In the genomic region with DNA sequence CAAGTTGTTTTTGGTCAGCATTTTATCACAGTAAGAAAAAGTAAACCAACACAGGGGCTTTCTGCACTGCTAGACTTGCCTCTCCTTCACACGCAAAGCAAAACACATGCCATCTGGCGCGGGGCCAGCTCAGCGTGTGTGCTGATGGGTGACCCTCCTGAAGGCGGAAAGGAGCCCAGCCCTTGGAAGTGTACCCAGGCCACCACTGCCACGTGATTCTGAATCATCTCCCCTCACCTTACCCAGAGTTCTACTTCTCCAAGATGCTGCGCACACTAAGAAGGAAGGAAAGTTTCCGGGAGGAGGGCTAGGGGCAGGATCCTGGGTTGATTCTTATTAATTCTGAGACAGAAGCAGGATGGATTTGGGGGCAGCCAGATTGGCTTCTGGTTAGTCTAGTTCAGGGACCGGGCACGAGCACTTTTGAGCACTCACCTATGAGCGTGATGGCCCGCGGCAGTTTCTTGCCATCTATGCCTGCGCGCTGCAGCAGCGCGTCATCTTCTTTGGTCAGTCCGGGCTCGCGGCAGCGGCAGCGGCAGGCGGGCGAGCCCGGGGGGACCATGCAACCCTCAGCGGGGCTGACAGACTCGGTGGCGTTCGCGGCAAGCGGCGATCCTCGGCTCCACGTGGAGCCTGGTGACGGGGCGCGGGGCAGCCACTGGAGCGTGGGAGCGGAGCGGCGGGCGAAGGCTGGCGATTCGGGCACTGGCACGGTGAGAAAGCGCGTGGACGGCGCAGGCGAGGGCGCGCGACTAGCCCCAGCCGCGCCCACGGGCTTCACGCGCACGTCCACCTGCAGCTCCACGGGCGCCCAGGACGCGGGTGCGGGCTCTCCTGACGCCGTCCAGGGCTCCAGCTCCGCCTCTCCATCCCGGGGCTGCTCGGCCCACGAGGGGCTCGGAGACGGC, we compare ENCODE assay signal across 8 mouse cellular contexts. TPM values are rescaled to one million over a fixed set of nuclear protein-coding genes. Genes with fewer than 3 reads are reported as not detected.
DNase-seq lines count a peak whose midpoint lies in the region; ATAC-seq and TF ChIP-seq lines count a peak whose summit lies in the region.

No protein-coding gene starts in this region.

- no peak overlapping the region for H3K27ac ChIP-seq in heart, embryonic 14.5 days (replicated peaks in 1 of 2; ENCODE audit: control insufficient read depth in 1 of 2, insufficient read depth in 1 of 2, low read depth in 2 of 2, low read length in 2 of 2)
- no peak overlapping the region for H3K27ac ChIP-seq in stomach, embryonic 14.5 days (ENCODE audit: low read length)

- H3K9me3 ChIP-seq in E14TG2a.4 (ENCODE audit: low read length): no peaks in the 10 kb centered on the region
- H3K9me3 ChIP-seq in heart, embryonic 14.5 days (ENCODE audit: control insufficient read depth, low read length): no peaks in the 10 kb centered on the region
- no peaks in the 10 kb centered on the region for H3K9me3 ChIP-seq in stomach, embryonic 14.5 days (ENCODE audit: control insufficient read depth, low read depth, low read length)

- no peaks in the 10 kb centered on the region for H3K36me3 ChIP-seq in E14TG2a.4 (ENCODE audit: insufficient read depth, low read length)
- no peaks in the 10 kb centered on the region for H3K36me3 ChIP-seq in heart, embryonic 14.5 days (ENCODE audit: control insufficient read depth, insufficient read depth, low read length)
- no peaks in the 10 kb centered on the region for H3K36me3 ChIP-seq in stomach, embryonic 14.5 days (ENCODE audit: control insufficient read depth, insufficient read depth, low read length)

- peak overlapping the region; percentile 86 for H3K4me3 ChIP-seq in E14TG2a.4 (replicated peaks; ENCODE audit: low read length)
- peak overlapping the region; percentile 53 to 59 for H3K4me3 ChIP-seq in heart, embryonic 14.5 days (ENCODE audit: control insufficient read depth in 1 of 2, insufficient read depth in 1 of 2, low read depth in 1 of 2, low read length in 2 of 2)
- peak overlapping the region; percentile 47 for H3K4me3 ChIP-seq in stomach, embryonic 14.5 days (ENCODE audit: low read depth, low read length)

- peak overlapping the region; percentile 69 for H3K9ac ChIP-seq in heart, embryonic 14.5 days (ENCODE audit: low read length)
- peak overlapping the region; percentile 28; the same call in 1 of the 2 replicates for H3K9ac ChIP-seq in stomach, embryonic 14.5 days (replicated peaks; ENCODE audit: low read depth, low read length)

- peak; percentile 63 for DNase-seq in 416B (ENCODE audit: low read depth)
- DNase-seq in embryo, embryonic 11 days: peak; percentile 71
- DNase-seq in kidney, postnatal 10 days: peak; percentile 77
- no peak for DNase-seq in layer of hippocampus, adult 18-20 months (ENCODE audit: low spot score in 2 of 2)

- no peak for TF ChIP-seq CTCF in E14TG2a.4 (conservative IDR thresholded peaks at IDR 0.05; ENCODE audit: low read length)

- ATAC-seq in heart, embryonic 14.5 days (ENCODE audit: insufficient number of reproducible peaks, insufficient read depth, low FRiP score, low read depth): peak; percentile 58; the same call in 1 of the 2 replicates
- ATAC-seq in megakaryocyte, adult 5-6 weeks (ENCODE audit: poor library complexity, severe bottlenecking): 0 out of 2 replicates have a peak, but pooled peaks have one; percentile 20
- peak; percentile 66 for ATAC-seq in stomach, embryonic 14.5 days (ENCODE audit: insufficient number of reproducible peaks, insufficient read depth, low FRiP score, low read depth)

- H3K4me1 ChIP-seq in E14TG2a.4 (replicated peaks; ENCODE audit: low read depth, low read length): peaks cover 18% of the 10 kb centered on the region
- peaks cover 10 to 13% of the 10 kb centered on the region in 2 experiments for H3K4me1 ChIP-seq in heart, embryonic 14.5 days (ENCODE audit: control insufficient read depth in 2 of 2, insufficient read depth in 2 of 2, low read length in 2 of 2)
- H3K4me1 ChIP-seq in stomach, embryonic 14.5 days (ENCODE audit: control insufficient read depth, insufficient read depth, low read length): peaks cover 14% of the 10 kb centered on the region; the same call in 1 of the 2 replicates

- H3K4me2 ChIP-seq in heart, embryonic 14.5 days (ENCODE audit: low read length): peak overlapping the region; percentile 99
- peak overlapping the region; percentile 99 for H3K4me2 ChIP-seq in stomach, embryonic 14.5 days (replicated peaks; ENCODE audit: low read depth, low read length)

- 2% methylated on average over 72 of the region's 72 CpGs for WGBS in heart, embryonic 14.5 days
- WGBS in stomach, embryonic 14.5 days: 2% methylated on average over 68 of the region's 72 CpGs

- peaks cover 89% of the 10 kb centered on the region for H3K27me3 ChIP-seq in E14TG2a.4 (ENCODE audit: insufficient read depth, low read length)
- peaks cover 71% of the 10 kb centered on the region for H3K27me3 ChIP-seq in heart, embryonic 14.5 days (ENCODE audit: control insufficient read depth, insufficient read depth, low read length)
- peaks cover 54% of the 10 kb centered on the region for H3K27me3 ChIP-seq in stomach, embryonic 14.5 days (ENCODE audit: control insufficient read depth, insufficient read depth, low read length)

RNA-seq across cellular contexts. Expression of gene Klrg2, which starts 0.8 kb away (rescaled TPM):
- polyA plus RNA-seq in heart, embryonic 14.5 days (2014; fragmentation: Nextera tagmentation; extraction: Ambion mirVana): 0.16 and 0.26 TPM in 2 replicates
- total RNA-seq in megakaryocyte, adult 5-6 weeks (2015): 0.11 TPM in 1 of 2 replicates, not detected in the other
- not detected in 2 replicates for total RNA-seq in megakaryocyte, adult 5-6 weeks (2017)
- polyA plus RNA-seq in stomach, embryonic 14.5 days (2014; fragmentation: Nextera tagmentation; extraction: Ambion mirVana): 0.30 and 0.57 TPM in 2 replicates
- total RNA-seq in layer of hippocampus, adult 18-20 months (2021): 1 to 10 TPM in 1 of 2 experiments, under 1 TPM in 1; 0.64 to 1.2 TPM

RNA-seq across cellular contexts. Expression of gene Clec2l, which starts 26.7 kb away (rescaled TPM):
- polyA plus RNA-seq in heart, embryonic 14.5 days (2014; fragmentation: Nextera tagmentation; extraction: Ambion mirVana): 2.3 and 2.4 TPM in 2 replicates
- total RNA-seq in megakaryocyte, adult 5-6 weeks (2015): not detected in 2 replicates
- not detected in 2 replicates for total RNA-seq in megakaryocyte, adult 5-6 weeks (2017)
- 1.8 and 1.9 TPM in 2 replicates for polyA plus RNA-seq in stomach, embryonic 14.5 days (2014; fragmentation: Nextera tagmentation; extraction: Ambion mirVana)
- total RNA-seq in layer of hippocampus, adult 18-20 months (2021): 10 to 100 TPM; 49.0 to 57.6 TPM

Comparison
In these comparisons a context has a peak if more than half of its experiments do, and no peak if none do; other contexts are left out.
1. DNase-seq: peak in 416B (single experiment), embryo, embryonic 11 days (single experiment) and kidney, postnatal 10 days (single experiment); none in layer of hippocampus, adult 18-20 months (0 of 2).
2. RNA of gene Clec2l, which starts 26.7 kb away (total RNA-seq): 49.0 to 57.6 TPM in layer of hippocampus, adult 18-20 months; not detected in megakaryocyte, adult 5-6 weeks; every median in the first group is over 10 times any median in the second.
3. Peak in every context shown above with its lines, with median percentiles within 50 percentile points of each other: H3K4me3 ChIP-seq and ATAC-seq.